Mouse (Mus musculus) forebrain, embryonic 14.5 days (tissue): ENCODE measurements at regions not wholly inside any gene's neighbourhood (a gene's known extent, or its start where the extent isn't known, plus 50 kb on each side); places are given as distances from the start of the nearest gene placed in this dataset.

Source experiments
- ATAC-seq: fragments of 200-750 bp; cut with Nextera tagmentation; 2 replicates; pipeline ENCODE4 v1.8.0; 2017; ENCODE audit warnings: mild to moderate bottlenecking, moderate library complexity
- DNase-seq: peaks from one replicate; pipeline ENCODE4 v3.0.0-alpha.2; 2015; ENCODE audit warnings: low spot score
- H3K27ac ChIP-seq: fragments of 300-500 bp; sonication (generic); 2 replicates; pipeline ENCODE4 v1.5.1; 2014; ENCODE audit warnings: low read depth, mild to moderate bottlenecking, control low read depth, low read length, moderate library complexity
- H3K27me3 ChIP-seq: fragments of 300-500 bp; sonication (generic); replicated peaks from 2 replicates; pipeline ENCODE4 v1.6.1; 2014; ENCODE audit warnings: low read length, control low read depth, mixed read lengths; ENCODE audit not compliant: control insufficient read depth, insufficient read depth
- H3K36me3 ChIP-seq: fragments of 300-500 bp; sonication (generic); 2 replicates; pipeline ENCODE4 v1.6.1; 2014; ENCODE audit warnings: low read length, control low read depth; ENCODE audit not compliant: control insufficient read depth, insufficient read depth
- H3K4me1 ChIP-seq: fragments of 300-500 bp; sonication (generic); 2 replicates; pipeline ENCODE4 v1.6.1; 2014; ENCODE audit warnings: antibody characterized with exemption, low read length, control low read depth; ENCODE audit not compliant: control insufficient read depth, insufficient read depth
- H3K4me2 ChIP-seq: fragments of 300-500 bp; sonication (generic); 2 replicates; pipeline ENCODE4 v1.6.1; 2014; ENCODE audit warnings: mild to moderate bottlenecking, control low read depth, low read length
- H3K4me3 ChIP-seq: fragments of 300-500 bp; sonication (generic); 2 replicates; pipeline ENCODE4 v1.5.1; 2014; ENCODE audit warnings: low read depth, low read length, control low read depth
- H3K9ac ChIP-seq: fragments of 300-500 bp; sonication (generic); 2 replicates; pipeline ENCODE4 v1.6.1; 2014; ENCODE audit warnings: mild to moderate bottlenecking, low read length, control low read depth, moderate library complexity
- H3K9me3 ChIP-seq: fragments of 300-500 bp; sonication (generic); replicated peaks from 2 replicates; pipeline ENCODE4 v1.6.1; 2016; ENCODE audit warnings: low read length, control low read depth, mixed read lengths; ENCODE audit not compliant: control insufficient read depth
- WGBS: fragments of 180-500 bp; shearing (Covaris S2); extraction: QIAGEN DNeasy Blood & Tissue Kit; methylation state at CpG from one replicate; pipeline ENCODE4 v1.1.7; 2014; 5-methylcytosine and 5-hydroxymethylcytosine counted together

GRCm38 (mm10) chr14:25044106-25044505 lies 414.9 kb upstream of the Zmiz1 start:
- Histone ChIP-seq H3K36me3 (no peaks in the 10 kb centered on the region), H3K9me3 (no peaks in the 10 kb centered on the region), H3K4me1 (no peaks in the 10 kb centered on the region), H3K4me2 (no peak overlapping the region), H3K27ac (no peak overlapping the region), H3K4me3 (no peak overlapping the region), H3K27me3 (no peaks in the 10 kb centered on the region), H3K9ac (no peak overlapping the region)
- ATAC-seq: no peak
- 95% methylated on average over 13 of the region's 13 CpGs for WGBS
- no peak for DNase-seq

- 76% methylated on average over 7 of the region's 7 CpGs for WGBS
- no peak overlapping the region for H3K4me2 ChIP-seq
- ATAC-seq (no peak), DNase-seq (no peak)
- H3K27ac ChIP-seq: no peak overlapping the region
- no peaks in the 10 kb centered on the region for H3K27me3 ChIP-seq
- H3K9me3 ChIP-seq: no peaks in the 10 kb centered on the region
- H3K4me3 ChIP-seq: no peak overlapping the region
- H3K36me3 ChIP-seq: no peaks in the 10 kb centered on the region
- no peaks in the 10 kb centered on the region for H3K4me1 ChIP-seq
- no peak overlapping the region for H3K9ac ChIP-seq
Observed at GRCm38 (mm10) chr14:25044867-25045266, 414.1 kb upstream of the Zmiz1 start.

GRCm38 (mm10) chr14:25050674-25051251 lies 408.2 kb upstream of the Zmiz1 start:
- Histone ChIP-seq H3K27me3 (no peaks in the 10 kb centered on the region), H3K9ac (no peak overlapping the region), H3K36me3 (no peaks in the 10 kb centered on the region), H3K4me3 (no peak overlapping the region), H3K4me2 (no peak overlapping the region), H3K9me3 (no peaks in the 10 kb centered on the region), H3K4me1 (no peaks in the 10 kb centered on the region), H3K27ac (no peak overlapping the region)
- 73% methylated on average over 12 of the region's 12 CpGs for WGBS
- no peak for DNase-seq
- ATAC-seq: no peak

- no peak overlapping the region for H3K4me3 ChIP-seq
- H3K4me1 ChIP-seq: no peaks in the 10 kb centered on the region
- DNase-seq: no peak
- no peaks in the 10 kb centered on the region for H3K9me3 ChIP-seq
- H3K9ac ChIP-seq: no peak overlapping the region
- no peak overlapping the region for H3K4me2 ChIP-seq
- 86% methylated on average over 9 of the region's 9 CpGs for WGBS
- no peaks in the 10 kb centered on the region for H3K36me3 ChIP-seq
- no peaks in the 10 kb centered on the region for H3K27me3 ChIP-seq
- no peak for ATAC-seq
- no peak overlapping the region for H3K27ac ChIP-seq
Observed at GRCm38 (mm10) chr14:25052175-25052574, 406.8 kb upstream of the Zmiz1 start.

GRCm38 (mm10) chr14:25059351-25059750 lies 399.6 kb upstream of the Zmiz1 start:
- Histone ChIP-seq H3K9me3 (no peaks in the 10 kb centered on the region), H3K4me3 (no peak overlapping the region), H3K27me3 (no peaks in the 10 kb centered on the region), H3K4me1 (no peaks in the 10 kb centered on the region), H3K27ac (no peak overlapping the region), H3K36me3 (no peaks in the 10 kb centered on the region), H3K9ac (no peak overlapping the region), H3K4me2 (no peak overlapping the region)
- ATAC-seq: no peak
- no peak for DNase-seq
- WGBS: 80% methylated on average over 7 of the region's 7 CpGs

GRCm38 (mm10) chr14:25060285-25060684 lies 398.7 kb upstream of the Zmiz1 start:
- no peak overlapping the region for H3K27ac ChIP-seq
- H3K4me3 ChIP-seq: no peak overlapping the region
- H3K36me3 ChIP-seq: no peaks in the 10 kb centered on the region
- no peaks in the 10 kb centered on the region for H3K27me3 ChIP-seq
- no peak overlapping the region for H3K9ac ChIP-seq
- no peak for ATAC-seq
- H3K9me3 ChIP-seq: no peaks in the 10 kb centered on the region
- no peak for DNase-seq
- 81% methylated on average over 7 of the region's 7 CpGs for WGBS
- H3K4me1 ChIP-seq: no peaks in the 10 kb centered on the region
- no peak overlapping the region for H3K4me2 ChIP-seq

- 72% methylated on average over 5 of the region's 5 CpGs for WGBS
- Histone ChIP-seq H3K4me2 (no peak overlapping the region), H3K4me1 (peaks cover 2% of the 10 kb centered on the region; the same call in 1 of the 2 replicates), H3K9me3 (no peaks in the 10 kb centered on the region), H3K27me3 (no peaks in the 10 kb centered on the region), H3K27ac (no peak overlapping the region), H3K9ac (no peak overlapping the region), H3K4me3 (no peak overlapping the region), H3K36me3 (no peaks in the 10 kb centered on the region)
- DNase-seq (no peak), ATAC-seq (no peak)
Observed at GRCm38 (mm10) chr14:25063090-25063489, 395.9 kb upstream of the Zmiz1 start.

- Histone ChIP-seq H3K9me3 (no peaks in the 10 kb centered on the region), H3K27me3 (no peaks in the 10 kb centered on the region), H3K36me3 (no peaks in the 10 kb centered on the region), H3K9ac (no peak overlapping the region), H3K4me1 (peaks cover 9% of the 10 kb centered on the region), H3K4me3 (no peak overlapping the region), H3K4me2 (no peak overlapping the region), H3K27ac (no peak overlapping the region)
- no peak for DNase-seq
- WGBS: 42% methylated on average over 8 of the region's 8 CpGs
- ATAC-seq: no peak
Observed at GRCm38 (mm10) chr14:25064190-25064947, 394.6 kb upstream of the Zmiz1 start.

GRCm38 (mm10) chr14:25067435-25067834 lies 391.6 kb upstream of the Zmiz1 start:
- Histone ChIP-seq H3K36me3 (no peaks in the 10 kb centered on the region), H3K27ac (no peak overlapping the region), H3K4me2 (no peak overlapping the region), H3K9me3 (no peaks in the 10 kb centered on the region), H3K4me3 (no peak overlapping the region), H3K27me3 (no peaks in the 10 kb centered on the region), H3K9ac (no peak overlapping the region), H3K4me1 (peaks cover 9% of the 10 kb centered on the region)
- 94% methylated on average over 5 of the region's 5 CpGs for WGBS
- ATAC-seq: no peak
- no peak for DNase-seq
